Mouse (Mus musculus) neutrophil, adult 83 days (primary cell): ENCODE results near the gene Apol11b. TPM values are rescaled to one million over a fixed set of nuclear protein-coding genes. Genes with fewer than 3 reads are reported as not detected.

Experiments used
- total RNA-seq, 2 experiments: library from RNA; stranded (reverse); gene quantifications; one replicate each; pipeline ENCODE4 v1.2.4; 2023

Apol11b gene
- under 1 TPM; 0.38 to 0.46 TPM for total RNA-seq

GRCm38 (mm10) chr15:77643176-77643575 lies at the start of gene Apol11b:
Gene Apol11b (minus strand): TSS chr15:77643286.

DNA sequence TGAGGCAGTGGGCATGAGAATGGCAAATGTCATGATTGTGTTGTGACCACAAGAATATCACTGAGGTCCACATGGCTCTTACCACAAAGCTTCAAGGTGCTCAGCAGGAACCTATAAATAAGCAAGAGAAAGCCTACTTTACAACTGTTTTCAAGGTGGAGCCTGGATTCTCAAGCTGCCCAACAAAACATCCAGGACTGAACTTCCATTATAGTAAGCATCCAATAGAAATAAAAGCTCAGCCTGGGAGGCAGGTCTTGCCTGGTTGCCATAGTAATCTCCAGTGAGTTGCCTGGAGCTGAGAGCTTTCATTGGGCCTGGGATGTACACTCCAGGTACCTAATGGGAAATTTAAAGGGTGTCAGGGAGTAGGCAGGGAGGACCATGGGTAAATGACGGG lies 44.1 kb downstream of the Apol11b start, which contains the start of gene Gm36245:
TSS of gene Gm36245 (plus strand) at position 301 of the 400 bp plus-strand sequence.

GRCm38 (mm10) chr15:77595961-77596360 lies 47.1 kb downstream of the Apol11b start, which contains the start of gene Apol10b:
Gene Apol10b (minus strand): TSS chr15:77596125.

Other genes with a start within 250 kb of the Apol11b start
- not detected for gene Apol7a, start 244.2 kb downstream of the Apol11b start, total RNA-seq
- gene Apol9a, start 232.2 kb downstream of the Apol11b start, total RNA-seq = not detected
- gene Apol7b, start 195.8 kb downstream of the Apol11b start, total RNA-seq = not detected
- not detected for gene Apol10a, start 166.2 kb downstream of the Apol11b start, total RNA-seq
- gene Apol11a, start 135.0 kb downstream of the Apol11b start, total RNA-seq = not detected
- gene Apol7c, start 110.0 kb downstream of the Apol11b start, total RNA-seq = not detected
- gene 1700025B11Rik, start 81.4 kb downstream of the Apol11b start, total RNA-seq = not detected
- not detected for gene Apol10b, start 47.2 kb downstream of the Apol11b start, total RNA-seq
- not detected for gene Gm36245, start 44.0 kb downstream of the Apol11b start, total RNA-seq
- gene Apol7e, start 55.6 kb upstream of the Apol11b start, total RNA-seq = not detected
- gene Apol9b, start 85.8 kb upstream of the Apol11b start, total RNA-seq = not detected
- gene Apol8, start 113.7 kb upstream of the Apol11b start, total RNA-seq = 1 to 10 TPM; 5.5 to 8.4 TPM
- gene Myh9, start 198.9 kb upstream of the Apol11b start, total RNA-seq = 1,000 to 10,000 TPM; 1,406 to 1,473 TPM